Mouse (Mus musculus): ENCODE results near the gene Dbp.

Gene Dbp

GRCm38 (mm10) chr7:45711316-45712021 is 6.6 kb downstream of the Dbp start:
- DNase-seq (ENCODE audit: inconsistent ontology term), result no peak

DNA sequence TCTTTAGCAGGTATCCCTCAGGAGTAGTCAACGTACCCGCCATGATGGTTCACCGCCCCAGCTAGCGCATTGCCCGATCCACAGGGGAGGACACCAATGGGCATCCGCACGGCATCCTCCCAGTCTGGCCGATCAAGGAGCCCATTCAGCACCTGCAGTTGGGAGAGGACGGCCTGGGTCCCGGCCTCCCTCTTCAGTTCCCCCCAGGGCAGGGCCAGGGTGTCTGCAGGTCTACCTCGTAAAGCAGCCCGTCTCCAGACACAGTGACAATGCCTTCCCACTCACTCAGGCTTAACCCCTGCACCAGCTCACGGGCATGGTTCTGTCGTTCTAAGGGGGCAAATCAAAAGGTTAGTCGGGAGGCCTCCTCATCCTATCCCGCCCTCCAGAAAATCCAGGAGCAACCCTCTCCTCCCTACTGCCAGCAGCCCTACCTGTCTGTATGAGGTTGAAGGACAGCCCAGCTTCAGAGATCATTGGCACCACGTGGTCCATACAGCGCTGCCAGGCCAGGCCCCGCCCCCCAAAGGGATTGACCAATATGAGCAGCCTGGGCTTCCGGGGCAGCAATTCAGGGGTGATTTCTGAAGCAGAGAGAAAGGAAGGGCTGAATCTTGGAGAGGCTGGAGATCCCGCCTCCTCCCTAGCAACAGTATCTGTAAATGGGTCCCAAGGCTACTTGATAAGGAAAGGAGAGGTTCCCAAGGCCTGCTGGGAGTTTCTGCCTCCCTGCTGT is 7.3 kb downstream of the Dbp start:
- peak; percentile 49 for DNase-seq (ENCODE audit: inconsistent ontology term)

GRCm38 (mm10) chr7:45713396-45713795 is 8.5 kb downstream of the Dbp start:
- no peak for DNase-seq (ENCODE audit: inconsistent ontology term)

- no peak for DNase-seq (ENCODE audit: inconsistent ontology term)
These were observed 9.1 kb downstream of the Dbp start for GRCm38 (mm10) chr7:45713881-45714520.

DNA sequence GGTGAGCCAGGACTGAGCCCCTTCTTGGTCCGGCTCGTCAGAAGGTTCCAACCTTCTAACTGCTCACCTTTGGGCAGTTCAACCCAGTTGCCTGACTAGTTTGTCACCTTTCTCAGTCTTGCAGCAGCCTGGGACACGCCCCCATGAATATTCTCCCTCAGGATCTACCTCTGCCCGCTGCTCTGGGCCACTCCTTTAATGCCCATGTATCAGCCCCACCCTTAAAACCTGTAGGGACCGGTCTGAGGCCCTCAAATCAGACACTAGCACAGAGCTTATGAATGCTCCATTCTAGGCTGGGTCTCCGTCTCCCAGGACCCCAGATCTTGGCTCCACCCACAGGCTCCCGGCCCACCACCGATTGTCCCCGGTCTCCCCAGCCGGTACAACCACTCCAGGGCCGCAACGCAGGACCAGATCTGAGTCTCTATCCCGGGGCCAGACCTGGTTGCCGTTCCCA is 9.8 kb downstream of the Dbp start:
- DNase-seq (ENCODE audit: inconsistent ontology term), result no peak

DNA sequence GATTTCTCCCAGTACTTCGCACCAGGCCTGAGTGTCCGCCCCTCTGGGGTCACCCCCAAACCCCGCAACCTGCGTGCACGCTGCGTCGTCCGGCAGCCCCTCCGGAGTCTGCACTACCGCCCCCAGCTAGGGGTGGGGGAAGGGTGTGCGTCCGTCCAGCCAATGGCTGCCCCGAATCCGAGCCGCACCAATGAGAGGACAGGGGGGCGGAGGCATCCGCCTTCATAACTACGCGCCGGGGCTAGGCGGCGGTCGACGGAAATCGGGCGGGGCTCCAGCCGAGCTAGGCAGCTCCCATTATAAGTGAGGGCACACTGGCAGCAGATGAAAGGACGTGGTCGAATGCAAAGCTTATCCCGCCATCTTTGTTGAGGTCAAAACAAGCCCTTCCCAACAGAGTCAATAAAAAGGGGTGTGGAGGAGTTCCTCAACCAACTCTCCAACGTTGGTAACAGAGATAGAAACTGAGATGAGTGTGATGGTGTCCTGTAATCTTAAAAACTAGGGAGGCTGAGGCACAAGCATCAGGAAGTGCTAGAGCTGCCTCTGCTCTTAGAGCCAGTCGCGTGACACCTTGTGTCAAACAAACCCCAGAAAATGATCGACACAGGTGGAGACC is 10.3 kb downstream of the Dbp start, which contains the start of gene Rpl18:
TSS of gene Rpl18 (plus strand) at position 368 of the 619 bp plus-strand sequence.
- DNase-seq (ENCODE audit: inconsistent ontology term), result peak; percentile 98

GRCm38 (mm10) chr7:45715741-45716459 is 11.0 kb downstream of the Dbp start:
- no peak for DNase-seq (ENCODE audit: inconsistent ontology term)

DNA sequence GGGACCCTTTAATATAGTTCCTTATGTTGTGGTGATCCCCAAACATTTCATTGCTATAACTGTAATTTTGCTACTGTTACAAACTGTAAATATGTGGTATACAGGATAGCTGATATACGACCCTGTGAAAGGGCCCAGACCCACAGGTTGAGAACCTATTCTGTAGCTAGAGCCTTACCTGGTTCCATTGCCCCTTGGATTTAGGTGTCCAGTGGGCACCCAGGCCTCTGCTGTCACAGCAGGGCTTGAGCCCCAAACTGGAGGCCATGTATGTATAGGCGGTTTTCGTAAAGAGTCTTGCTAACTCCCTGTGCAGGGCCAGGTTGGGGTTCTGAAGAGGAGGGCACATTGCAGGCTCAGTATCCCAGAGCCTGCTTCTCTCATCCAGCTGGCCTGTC is 11.6 kb downstream of the Dbp start:
- no peak for DNase-seq (ENCODE audit: inconsistent ontology term)

- DNase-seq (ENCODE audit: inconsistent ontology term), result no peak
These were observed 12.3 kb downstream of the Dbp start for GRCm38 (mm10) chr7:45716952-45717917.

DNA sequence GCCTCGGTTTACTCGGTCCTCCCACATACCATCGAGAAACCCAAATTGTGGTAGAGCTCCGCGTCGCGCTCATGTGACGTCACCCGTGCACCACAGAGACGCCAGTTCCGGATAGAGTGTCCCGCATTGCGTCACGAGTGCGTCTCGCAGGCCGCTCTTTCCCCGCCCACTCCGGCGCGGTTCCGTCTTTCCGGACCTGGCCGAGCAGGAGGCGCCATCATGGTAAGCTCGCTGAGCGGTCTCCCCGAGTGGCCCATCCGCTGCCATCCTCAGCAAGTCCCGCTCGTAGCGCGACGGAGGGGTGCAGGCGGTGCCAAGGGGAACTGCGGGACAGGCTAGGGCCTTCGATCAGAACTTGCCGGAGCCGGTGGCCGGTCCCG is 13.0 kb downstream of the Dbp start, which contains the start of gene Sphk2:
TSS of gene Sphk2 (minus strand) at position 85 of the 380 bp plus-strand sequence.
- peak; percentile 98 for DNase-seq (ENCODE audit: inconsistent ontology term)

- no peak for DNase-seq (ENCODE audit: inconsistent ontology term)
These were observed 13.4 kb downstream of the Dbp start for GRCm38 (mm10) chr7:45718331-45718730.

GRCm38 (mm10) chr7:45719180-45719579 is 14.3 kb downstream of the Dbp start:
- DNase-seq (ENCODE audit: inconsistent ontology term), result no peak

DNA sequence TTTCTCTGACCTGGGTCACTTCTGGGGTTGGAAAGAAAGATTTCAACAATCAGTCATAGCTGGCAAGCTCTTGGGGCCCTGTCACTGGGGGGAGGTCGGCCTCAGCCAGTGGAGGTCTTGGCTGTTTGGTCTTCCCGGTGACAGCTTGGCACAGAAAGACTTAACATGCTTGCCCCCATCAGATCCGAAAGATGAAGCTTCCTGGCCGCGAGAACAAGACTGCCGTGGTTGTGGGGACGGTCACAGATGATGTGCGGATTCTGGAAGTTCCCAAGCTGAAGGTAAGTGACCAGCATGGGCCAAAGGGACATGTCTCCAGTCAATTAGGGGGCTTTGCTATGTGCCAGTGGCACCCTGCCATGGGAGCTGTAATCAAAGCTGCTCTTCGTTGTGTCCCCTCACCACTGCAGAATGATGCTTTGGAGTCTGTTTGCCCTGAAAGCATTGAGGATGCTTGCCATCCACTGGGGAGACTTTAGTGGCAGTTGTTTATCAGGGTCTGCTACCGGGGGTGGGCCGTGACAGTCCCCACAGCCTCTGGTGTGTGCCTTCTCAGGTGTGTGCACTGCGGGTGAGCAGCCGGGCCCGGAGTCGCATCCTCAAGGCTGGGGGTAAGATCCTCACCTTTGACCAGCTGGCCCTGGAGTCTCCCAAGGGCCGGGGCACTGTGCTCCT is 15.0 kb downstream of the Dbp start:
- DNase-seq (ENCODE audit: inconsistent ontology term), result no peak

DNA sequence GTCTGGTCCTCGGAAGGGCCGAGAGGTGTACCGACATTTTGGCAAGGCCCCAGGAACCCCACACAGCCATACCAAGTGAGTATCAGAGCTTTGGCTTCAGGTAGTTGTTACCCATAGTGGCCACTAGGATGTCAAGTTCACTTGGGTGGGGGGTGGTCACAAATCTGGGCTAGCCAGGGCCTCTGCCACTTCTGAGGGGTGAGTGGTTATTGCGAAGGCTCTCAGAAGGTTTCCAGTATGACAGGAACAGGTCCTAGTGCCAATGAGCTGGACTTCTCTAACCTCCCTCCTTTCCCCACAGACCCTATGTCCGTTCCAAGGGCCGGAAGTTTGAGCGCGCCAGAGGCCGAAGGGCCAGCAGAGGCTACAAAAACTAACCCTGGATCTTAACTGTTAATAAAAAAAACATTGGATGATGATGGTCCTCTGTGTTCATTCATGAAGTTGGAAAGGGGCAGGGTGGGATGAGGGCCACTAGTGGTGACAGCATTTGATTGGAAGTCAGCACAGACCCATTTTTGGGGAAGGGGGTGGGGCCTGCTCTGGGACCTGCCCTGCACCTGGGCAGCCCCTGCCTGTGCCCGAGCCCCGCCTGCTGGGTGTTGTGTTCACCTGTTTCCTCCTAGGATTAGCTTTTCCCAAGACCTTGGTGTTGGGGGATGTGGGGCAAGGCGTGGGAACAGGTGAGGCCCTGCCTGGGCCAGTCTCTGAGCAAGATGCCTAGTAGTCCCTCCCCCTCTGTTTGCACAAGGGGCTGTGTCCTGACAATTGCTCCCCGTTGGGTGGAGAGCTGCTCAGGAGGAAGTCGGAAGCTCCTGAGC is 15.7 kb downstream of the Dbp start, which contains the start of gene Fam83e:
TSS of gene Fam83e (plus strand) at position 800 of the 821 bp plus-strand sequence.
- no peak for DNase-seq (ENCODE audit: inconsistent ontology term)

DNA sequence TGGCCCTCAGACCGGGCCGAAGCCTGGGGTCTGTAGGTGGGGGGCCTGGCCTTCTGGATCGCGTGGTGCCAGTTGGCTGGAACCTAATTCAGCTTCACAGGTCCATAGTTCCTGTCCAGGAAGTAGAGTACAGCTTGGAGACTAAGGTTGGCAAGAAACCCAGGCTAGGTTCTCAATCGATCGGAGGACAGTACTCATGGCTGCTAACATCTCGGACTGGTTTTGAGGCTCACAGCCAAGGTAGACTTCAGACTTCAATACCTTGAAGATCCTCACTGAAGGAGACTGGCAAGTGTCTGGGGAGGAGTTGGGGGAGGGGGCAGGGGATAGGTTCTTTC is 16.3 kb downstream of the Dbp start:
- no peak for DNase-seq (ENCODE audit: inconsistent ontology term)

GRCm38 (mm10) chr7:45721642-45722347 is 16.9 kb downstream of the Dbp start:
- no peak for DNase-seq (ENCODE audit: inconsistent ontology term)

- DNase-seq (ENCODE audit: inconsistent ontology term), result no peak
These were observed 17.4 kb downstream of the Dbp start for GRCm38 (mm10) chr7:45722348-45722713.

DNA sequence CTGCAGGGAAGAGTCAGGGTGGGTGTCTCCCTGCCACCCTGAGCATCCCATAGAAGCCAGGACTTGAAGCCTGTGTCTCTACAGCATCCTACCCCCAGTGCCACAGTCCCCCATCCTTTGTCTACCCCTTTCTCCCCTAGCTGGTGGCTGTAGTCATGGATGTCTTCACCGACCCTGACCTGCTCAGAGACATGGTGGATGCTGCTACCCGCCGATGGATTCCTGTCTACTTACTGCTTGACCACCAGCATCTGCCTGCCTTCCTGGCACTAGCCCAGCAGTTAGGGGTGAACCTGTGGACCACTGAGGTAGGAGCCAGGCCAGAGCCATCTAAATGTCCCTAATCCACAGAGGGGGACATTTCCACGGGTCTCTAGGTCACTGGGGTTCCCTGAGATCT is 18.4 kb downstream of the Dbp start:
- DNase-seq (ENCODE audit: inconsistent ontology term), result no peak

All from Muller cell, postnatal 12 days (primary cell).